Mouse (Mus musculus) E14TG2a.4 (cell line): ENCODE results near the gene Cela3a.

Experiments used
- CTCF ChIP-seq: conservative IDR thresholded peaks from 2 replicates; pipeline ENCODE4 v1.5.1; 2014; ENCODE audit warnings: low read length
- NANOG ChIP-seq: IDR thresholded peaks from 2 replicates; pipeline ENCODE4 v1.6.1; 2014; ENCODE audit warnings: borderline replicate concordance, low read length, mixed read lengths
- POU5F1 ChIP-seq: IDR thresholded peaks from 2 replicates; pipeline ENCODE4 v1.6.1; 2014; ENCODE audit warnings: low read length, borderline replicate concordance

DNA sequence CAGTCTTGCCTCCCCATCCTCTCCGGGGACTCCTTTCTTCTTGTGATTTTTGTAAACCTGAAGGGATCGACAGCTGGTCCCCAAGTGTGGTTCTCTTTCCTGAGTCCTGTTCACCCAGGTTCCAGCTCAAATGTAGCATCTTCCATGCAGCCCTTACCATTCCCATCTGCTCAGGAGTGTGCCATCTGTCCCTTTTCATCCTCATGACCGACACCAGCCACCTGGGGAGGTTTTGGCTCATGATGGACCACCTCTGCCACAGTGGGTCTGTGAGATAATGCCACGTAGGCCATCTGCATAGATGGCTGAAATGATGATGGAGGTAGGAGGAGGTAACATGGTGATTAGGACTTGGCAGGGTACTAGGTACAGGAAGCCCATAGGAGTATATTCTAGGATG lies 19.4 kb downstream of the Cela3a start:
- TF ChIP-seq CTCF (no peak), NANOG (no peak), POU5F1 (no peak)
